Mouse (Mus musculus) ovary, postnatal 14 days (tissue): Measurements from ENCODE around the gene Chic2.

Source experiments
- DNase-seq: peaks from one replicate; pipeline ENCODE4 v3.0.0; 2022; ENCODE audit warnings: low spot score

Chic2 gene

DNA sequence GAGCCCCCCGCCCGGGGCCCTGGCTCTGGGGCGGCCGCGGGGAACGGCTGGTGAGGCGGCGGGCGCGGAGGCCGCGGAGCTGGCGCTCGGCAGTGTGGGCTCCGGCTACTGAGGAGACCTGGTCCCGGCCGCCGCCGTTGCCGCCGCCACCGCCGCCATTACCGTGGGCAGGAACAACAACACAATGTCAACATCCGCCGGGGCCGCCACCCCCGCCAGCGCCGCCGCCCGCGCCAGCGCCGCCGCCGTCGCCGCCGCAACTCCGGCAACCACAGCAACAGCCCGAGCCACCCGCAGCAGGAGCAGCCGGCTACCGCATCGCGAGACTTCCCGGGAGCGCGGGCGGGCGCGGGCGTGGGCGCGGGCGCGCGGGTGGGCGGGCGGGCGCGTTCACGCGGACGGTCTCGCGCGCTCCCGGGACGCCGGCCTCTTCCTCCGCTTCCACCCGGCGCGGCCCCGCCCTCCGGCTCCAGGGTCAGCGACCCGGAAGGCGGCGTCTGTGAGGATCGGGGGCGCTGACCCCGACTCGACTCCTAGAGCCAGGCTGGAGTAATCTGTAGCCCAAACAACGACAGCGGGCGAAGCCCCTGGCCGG, at the start of gene Chic2:
TSS of gene Chic2 (minus strand) at position 465 of the 595 bp plus-strand sequence.
- DNase-seq: peak; percentile 77

DNA sequence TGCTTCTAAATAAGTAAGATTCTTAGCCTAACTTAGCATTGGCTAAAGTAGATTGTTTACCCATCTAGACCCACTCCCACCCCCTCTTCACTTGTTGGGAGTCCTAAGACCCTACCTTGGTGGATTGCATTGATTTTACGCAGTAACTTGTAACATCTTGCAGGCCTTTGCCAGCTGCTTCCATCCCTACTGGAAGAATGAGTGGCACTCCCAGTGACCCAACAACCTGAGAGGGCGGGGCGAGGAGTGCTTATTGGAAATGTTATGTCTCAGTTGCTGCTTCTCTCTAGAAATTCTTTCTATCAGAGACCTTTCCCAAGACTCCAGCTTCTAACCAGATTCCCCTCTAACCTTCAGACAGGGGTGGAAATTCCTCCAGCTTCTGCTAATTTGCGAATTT, 41.3 kb upstream of the Chic2 start:
- no peak for DNase-seq

DNA sequence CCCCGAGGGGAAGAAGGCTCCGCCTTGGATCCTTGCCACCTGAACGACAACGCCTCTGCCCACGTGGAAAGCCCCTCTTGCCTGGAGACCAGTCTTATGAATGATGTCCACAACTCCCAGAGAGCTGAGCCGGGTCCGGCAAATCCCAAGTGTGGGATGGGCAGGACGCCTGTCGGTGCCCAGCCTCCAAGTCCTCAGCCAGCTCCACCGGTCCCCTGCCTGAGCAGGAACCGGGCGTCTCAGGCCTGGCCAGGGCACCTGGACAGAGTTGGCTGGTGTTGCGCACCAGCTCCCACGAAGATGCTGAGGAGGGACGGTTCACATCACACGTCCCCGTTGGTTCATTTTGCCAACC, 40.9 kb upstream of the Chic2 start:
- DNase-seq: no peak

DNA sequence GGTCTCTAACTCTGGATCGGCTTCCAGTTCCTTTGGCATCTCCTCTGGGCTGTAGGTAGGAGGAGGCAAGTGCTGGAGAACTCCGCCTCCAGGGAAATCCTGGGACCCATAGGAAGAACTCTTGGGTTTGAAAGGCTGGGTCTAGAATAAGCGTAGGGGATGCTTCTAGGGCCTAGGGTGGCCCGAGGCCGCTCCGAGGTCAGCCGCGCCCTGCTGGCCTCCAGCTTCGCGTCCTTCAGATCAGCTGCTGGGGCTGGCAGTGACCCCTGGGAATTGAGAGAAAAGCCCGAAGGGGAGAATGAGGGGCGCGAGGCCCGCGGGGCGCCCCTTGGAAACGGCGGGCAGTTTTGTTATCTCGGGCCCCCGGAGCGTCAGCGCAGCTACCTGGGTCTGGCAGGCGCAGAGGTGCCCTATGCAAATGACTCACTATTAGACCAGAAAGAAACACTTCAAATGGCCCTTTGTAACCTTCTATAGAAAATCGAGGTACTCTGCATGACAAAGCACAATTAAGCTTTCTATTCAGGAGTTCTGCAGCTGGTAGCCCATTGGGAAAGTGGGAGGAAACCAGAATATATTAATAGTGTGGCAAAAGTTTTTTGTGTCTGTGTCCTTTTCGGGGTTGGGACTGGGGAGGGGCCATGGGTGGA, 40.4 kb upstream of the Chic2 start:
- no peak for DNase-seq

DNA sequence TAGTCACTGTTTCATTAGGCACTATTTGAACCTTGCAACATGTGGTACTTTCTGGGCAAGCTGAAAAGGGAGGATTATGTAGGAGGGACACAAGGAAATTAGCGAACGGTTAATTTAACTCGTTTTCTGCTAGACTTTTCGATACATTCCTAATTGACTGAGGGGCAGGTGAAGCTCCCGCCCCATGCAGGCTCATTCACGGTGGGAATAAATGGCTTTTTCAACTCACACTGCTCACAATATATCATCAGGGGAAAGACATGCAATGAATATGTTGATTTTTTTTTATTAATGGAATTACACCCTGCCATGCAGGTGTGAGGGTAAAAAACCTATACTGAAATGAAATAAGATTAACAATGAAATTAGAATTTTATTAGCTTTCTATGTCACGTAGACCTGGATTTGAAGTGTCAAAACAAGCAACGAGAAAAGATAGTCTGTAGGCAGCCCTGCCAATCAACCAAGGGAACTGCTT, 39.9 kb upstream of the Chic2 start:
- DNase-seq: no peak

DNA sequence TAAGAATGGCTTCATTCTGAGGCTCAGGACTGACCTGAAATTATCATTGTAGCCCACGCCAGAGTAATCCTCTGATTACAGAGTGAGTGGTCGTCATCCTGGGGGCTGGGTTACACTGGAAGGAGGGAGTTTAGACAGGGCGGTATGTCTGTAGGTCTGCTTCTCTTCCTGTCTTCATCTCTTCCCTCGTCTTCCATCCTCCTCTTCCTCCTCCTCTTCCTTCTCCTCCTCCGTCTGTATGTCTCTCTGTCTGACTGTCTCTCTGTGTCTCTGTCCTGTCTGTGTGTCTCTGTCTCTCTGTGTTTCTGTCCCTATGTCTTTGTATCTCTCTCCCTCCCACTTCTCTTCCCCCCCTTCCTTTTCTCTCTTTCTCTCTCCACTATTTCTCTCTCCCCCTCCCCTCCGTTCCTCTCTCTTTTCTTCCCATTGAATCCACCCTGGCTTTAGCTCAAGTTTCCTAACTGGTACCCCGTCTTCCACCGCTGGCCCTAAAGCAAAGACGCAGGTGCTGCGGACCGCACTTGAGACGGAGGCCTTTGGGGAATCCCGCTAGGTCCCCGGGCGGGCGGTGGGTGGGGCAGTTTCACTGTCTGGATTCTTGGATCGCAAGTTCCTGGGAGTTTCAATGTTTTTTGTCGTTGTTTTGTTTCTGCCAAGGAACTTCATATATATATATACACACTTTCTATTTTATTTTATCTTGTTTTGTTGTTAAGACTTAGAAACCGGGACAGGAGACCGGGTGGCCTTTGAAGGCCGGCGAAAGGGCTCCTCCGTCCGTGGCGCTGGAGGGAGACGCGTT, 39.2 kb upstream of the Chic2 start:
- DNase-seq: no peak

DNA sequence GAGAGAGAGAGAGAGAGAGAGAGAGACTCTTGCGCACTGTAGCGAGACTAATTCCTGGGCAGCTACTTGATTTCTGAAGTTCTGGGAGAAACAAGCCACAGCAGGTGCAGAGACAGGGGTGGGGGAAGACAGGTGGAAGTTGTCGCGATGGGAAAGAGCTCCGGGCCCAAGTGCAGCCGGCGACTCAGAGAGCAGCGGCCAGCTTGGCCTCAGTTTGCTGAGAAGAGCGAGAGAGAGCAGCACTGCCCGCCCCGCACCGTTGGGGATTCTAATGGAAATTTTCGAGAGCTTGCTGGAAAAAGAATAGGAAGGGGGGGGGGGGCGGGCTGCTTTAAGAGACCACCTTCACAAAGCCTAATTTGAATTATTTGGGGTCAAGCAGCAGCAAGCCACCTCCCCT, 38.5 kb upstream of the Chic2 start:
- DNase-seq: no peak

DNA sequence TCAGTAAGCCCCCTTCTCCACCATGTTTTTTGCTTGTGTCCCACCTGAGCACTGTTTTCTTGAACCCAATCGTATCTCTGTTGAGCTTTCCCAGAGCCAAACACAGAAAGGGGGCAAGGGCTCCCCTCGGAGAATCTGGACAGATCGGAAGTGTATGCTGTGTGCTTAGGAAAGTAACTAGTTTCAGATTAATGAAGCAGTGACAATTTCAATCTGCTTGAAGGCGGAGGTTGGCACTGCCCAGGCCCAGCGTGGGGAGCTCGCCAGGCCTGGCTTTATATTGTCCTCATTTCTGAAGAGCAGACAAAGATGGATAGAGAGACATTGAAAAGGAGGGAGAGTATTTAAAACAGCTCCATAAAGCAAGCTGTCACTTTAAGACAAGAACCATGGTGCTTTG, 37.9 kb upstream of the Chic2 start:
- no peak for DNase-seq

DNA sequence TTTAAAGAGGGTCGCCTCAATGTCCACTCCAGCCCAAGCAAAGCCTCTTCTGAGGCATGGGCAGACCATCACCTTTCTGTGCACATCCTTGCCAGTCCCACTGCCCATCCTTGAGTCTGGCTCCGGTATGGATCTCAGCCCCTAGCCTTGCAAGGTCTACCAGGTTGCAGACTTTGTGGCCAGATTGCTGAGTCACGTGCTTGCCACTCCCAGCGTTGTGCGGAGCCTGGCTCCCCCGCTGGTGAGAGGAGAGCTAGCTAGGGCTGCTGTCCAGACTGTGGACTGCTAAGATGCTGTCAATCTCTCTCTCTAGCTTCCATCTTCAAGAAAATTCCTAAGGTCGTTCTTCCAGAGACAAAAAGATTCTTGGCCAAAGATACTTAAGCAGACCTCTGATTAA, 35.0 kb upstream of the Chic2 start:
- DNase-seq: no peak

DNA sequence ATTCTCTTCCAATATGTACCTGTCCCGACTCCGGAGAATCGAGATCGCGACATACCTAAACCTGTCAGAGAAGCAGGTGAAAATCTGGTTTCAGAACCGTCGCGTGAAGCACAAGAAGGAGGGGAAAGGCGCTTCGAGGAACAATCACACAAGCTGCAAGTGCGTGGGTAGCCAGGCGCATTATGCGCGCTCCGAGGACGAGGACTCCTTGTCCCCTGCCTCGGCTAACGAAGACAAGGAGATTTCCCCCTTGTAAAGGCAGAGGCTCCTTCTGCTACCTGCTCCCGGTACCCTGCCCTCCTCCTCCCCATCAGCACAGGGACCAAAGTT, 32.4 kb upstream of the Chic2 start:
- no peak for DNase-seq

DNA sequence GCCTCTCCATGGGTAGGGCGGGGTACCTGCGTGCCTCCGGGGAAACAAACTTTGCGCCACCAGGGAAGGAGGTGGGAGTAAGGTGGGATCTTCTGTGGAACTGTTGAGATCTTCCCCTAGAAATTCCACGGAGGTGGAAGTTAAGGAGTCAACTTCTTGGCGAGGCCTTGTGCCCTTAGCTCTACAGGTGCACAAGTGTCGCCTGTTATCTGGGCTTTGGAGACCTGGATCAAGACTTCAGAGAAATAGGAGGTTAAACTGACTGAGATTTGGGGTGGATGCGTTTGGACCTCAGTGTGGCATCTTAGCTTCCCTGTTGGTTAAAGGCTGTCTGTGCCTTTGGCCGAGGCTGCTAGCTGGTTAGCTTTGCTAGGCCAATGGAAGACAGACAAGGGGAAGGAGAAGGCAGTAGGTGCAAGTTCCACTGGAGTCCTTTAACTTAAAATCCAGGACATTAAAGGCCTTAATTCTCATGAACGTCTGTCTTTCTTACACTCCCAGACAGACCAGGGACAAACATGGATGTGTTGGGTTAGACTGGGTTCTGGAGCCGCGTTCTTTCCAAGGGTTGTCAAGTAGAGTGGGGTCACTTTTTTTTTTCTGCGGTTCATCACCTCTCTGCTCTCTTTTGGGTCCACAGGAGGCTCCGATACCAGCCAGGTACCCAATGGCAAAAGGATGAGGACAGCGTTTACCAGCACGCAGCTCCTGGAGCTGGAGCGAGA, 31.9 kb upstream of the Chic2 start:
- no peak for DNase-seq

DNA sequence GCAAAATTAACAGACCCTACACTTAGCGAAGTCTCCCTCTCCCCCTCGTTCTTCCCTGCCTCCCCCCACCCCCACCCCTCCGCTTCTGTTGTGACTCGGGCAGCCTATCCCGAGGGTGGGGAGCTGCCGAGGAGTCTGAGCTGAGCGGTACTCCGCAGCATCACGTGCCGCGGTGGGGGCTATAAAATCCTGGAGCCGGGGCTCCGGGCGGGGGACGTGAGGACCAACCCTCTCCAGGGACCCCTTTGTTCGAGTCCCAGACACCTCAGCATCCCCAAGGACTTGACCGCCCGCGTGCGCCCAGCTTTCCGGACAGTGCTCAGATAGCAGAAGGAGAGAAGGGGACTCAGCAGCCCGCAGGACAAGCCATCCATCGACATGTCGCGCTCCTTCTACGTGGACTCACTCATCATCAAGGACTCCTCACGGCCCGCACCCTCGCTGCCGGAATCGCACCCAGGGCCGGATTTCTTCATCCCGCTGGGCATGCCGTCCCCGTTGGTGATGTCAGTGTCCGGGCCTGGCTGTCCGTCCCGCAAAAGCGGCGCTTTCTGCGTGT, 30.9 kb upstream of the Chic2 start, which contains the start of gene Gsx2:
TSS of gene Gsx2 (plus strand) at position 219 of the 559 bp plus-strand sequence.
- no peak for DNase-seq

DNA sequence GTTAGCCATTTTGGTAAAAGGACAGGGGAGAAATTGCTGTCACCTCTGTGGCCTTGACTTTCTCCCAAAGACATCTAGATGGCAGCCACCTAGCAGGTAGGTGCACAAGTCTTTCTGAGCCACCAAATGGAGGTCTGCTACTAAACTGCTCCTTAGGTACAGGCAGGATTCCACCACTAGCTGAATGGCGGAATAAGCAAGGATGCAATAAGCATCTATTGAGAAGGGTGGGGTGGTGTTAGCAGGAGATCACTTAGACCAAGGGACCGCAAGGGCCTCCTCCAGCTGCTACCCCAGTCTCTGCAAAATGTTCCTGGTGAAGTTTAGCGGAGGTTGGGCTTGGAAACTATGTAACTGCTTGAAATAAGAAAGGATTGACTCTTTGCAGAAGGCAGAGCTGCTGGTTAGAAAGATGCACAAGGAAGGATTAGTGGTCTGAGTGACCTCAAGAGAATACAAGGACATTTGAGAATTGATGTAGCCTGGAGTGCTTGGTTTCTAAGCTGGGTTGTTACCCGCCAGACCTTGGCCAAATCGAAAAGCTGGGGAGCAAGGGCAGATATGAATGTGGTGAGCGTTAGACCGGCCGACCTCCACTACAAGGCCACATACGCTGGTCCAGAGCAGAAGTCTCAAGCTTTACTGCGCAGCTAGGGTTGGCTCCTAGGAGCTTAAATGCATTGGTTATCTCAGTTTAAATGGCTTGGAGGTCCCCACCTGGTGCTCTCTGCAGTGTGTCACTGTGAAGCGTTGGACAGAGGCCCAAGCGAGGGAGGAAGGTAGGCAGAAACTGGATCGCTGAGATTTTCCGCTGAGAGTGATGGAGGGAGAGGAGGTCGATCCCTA, 30.2 kb upstream of the Chic2 start:
- no peak for DNase-seq

DNA sequence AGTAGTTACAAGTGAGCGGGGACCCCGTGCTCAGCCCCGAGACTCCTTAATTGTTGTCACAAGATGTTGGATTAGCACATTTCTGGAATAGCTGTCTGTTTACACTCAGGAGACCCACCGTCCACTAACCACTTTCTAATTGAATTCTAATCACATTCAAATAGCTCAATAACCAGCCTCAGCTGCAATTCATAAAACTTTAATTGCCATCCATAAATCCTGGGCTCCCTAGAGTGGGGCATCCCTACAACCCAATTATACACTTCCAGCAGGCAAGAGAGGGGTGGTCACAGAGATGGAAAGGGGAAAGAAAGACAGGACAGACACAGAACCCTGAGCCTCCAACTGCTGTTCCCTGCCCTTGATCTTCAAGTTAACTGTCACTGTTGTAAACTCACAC, 29.6 kb upstream of the Chic2 start:
- no peak for DNase-seq

DNA sequence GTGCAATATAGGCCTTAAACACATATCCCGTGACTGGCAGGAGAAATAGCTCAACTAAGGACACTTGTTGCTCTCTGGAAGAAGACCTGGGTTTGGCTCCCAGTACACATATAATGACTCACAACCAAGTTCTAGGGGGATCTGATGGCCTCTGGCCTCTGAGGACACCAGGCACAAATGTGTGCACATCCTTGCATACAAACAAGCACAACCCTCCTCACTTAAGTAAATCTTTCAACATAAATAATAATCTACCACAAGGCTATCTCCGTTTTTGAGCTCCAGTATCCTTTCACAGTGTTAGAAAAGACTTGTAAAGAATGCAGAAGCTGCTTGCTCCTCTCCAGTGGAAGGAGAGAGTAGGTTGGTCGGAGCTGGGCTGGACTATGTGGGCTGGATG, 29.1 kb upstream of the Chic2 start:
- no peak for DNase-seq

DNA sequence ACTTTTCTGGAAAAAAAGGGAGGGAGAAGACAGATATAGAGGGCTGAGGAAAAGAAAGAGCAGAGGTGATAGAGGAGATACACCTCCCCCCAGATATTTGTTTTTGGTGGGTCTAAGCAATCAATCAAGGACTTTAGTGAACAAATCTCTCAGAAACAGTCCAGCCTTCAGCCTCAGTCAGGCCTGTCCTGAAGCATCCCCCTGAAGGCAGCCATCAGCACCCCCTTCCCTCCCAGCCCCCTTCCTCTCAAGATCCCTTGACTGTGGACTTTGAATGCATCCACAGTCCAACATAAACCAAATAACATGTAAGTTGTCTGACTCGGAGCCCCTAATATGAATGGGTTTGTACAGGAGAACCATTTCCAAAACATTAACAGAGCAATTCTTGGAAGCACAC, 28.6 kb upstream of the Chic2 start:
- DNase-seq: no peak

DNA sequence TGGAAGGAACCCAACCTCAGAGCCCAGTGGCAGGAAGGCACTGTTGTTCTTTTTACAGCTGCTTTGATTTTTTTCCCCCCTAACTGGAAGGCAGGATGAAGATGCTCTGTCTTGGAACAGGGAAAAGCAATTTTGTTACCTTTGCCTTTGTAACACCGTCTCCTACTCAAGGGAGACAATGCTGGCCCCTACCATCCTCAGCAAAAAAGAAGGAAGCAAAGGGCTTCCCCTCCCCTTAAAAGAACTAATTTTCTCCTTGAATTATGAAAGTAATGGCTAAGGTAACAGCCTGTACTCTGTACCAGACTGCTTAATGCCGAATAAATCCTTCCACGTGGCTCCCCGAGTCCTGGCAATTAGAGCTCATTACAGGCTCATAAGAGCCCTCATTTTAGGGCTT, 28.0 kb upstream of the Chic2 start:
- DNase-seq: no peak

DNA sequence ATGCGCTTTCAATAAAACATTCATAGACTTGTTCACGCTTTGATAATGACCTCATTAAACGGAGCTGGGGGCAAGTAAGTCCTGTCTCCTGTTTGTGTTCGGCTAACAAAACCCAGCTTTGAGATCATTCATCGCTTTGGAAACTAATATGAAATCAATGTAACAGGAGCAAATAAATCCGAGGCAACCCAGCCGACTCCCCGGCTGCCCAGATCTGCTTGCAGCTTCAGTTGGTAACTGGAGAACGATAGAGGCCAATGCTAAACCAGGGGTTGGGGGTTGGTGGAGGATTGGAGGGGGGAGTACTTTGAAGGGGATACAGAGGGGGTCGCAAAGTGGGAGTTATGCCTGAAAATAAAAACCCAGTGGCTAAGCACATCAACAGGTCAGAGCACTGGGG, 27.4 kb upstream of the Chic2 start:
- DNase-seq: no peak

DNA sequence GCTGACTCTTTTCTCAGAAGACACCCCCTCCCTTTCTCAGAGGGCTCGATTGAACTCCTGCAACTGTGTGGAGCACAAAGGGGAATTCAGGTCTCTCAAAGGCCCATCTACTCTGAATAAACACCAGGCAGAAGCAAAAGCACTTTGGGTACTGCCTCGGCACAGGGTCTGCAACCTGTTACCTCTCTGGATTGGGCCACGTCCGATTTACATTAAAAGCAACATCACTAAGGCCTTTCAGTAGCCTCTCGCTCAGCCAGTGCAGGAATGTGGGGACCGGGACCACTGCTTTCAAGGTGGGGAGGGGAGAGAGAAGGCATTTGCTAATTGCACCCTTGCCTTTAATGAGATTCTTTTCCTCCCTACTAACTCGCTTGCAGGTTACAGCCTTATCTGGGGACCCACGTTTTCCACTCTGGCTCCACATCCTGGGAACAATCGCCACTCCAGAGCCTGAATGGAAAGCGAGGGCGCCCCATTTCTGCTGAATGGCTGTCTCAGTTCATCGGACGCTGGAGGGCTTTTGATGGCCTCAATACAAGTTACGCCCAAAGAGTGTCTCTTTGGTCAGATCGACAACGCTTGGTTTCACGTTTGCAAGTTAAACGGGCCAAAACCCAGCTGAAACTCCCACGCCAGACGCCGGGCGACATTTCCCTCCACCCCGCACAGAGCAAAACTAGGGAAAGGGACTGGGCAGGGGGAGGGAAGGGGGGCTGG, 26.2 kb upstream of the Chic2 start:
- no peak for DNase-seq

DNA sequence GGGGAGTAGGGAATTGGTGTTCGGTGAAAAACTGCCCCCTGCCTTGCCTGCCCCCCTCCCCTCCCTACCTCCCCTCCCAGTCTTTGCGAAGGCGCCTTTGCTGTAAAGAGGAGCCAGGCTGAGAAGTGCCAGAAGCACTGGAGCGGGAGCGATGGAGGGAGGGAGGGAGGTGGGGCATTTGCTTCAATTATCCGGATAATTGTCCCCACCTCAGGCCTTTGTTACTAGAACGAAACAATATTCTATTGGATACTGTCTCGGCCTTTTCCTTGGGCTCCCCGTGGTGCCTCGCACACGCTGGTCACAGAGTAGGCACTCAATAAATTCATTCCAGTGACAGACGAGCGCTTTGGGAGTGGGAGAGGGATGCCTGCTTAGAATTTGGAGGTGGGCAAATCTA, 25.6 kb upstream of the Chic2 start:
- no peak for DNase-seq
